Mouse (Mus musculus) left cerebral cortex, postnatal 14 days (tissue): ENCODE data around the gene Capn7. TPM values are rescaled to one million over a fixed set of nuclear protein-coding genes. Genes with fewer than 3 reads are reported as not detected.

Experiments used
- DNase-seq, 2 experiments: peaks; one replicate each; pipeline ENCODE4 v3.0.0; 2021 to 2022; ENCODE audit warnings: low spot score in 2 of 2, mixed read lengths in 1 of 2
- intact Hi-C: fragments of 180-260 bp; cut with DNase I; formaldehyde crosslinking; loops from one replicate; pipeline ENCODE4 v1.15.1; 2025
- total RNA-seq, 2 experiments: library from RNA; stranded (reverse); gene quantifications; 2 replicates each; pipeline ENCODE4 v1.2.3; 2021

Gene Capn7
- total RNA-seq, 2 experiments from 2014 or later = 34.3 to 36.7 TPM

- intact Hi-C loops = no loop called here
- no peak for DNase-seq
These were observed 6.8 kb downstream of the Capn7 start for GRCm38 (mm10) chr14:31343241-31343640.

- intact Hi-C loops = no loop called here
- no peak for DNase-seq
These were observed 8.9 kb downstream of the Capn7 start for GRCm38 (mm10) chr14:31345367-31345766.

- DNase-seq = no peak
- intact Hi-C loops = no loop called here
These were observed 25.8 kb downstream of the Capn7 start for GRCm38 (mm10) chr14:31362236-31362635.

GRCm38 (mm10) chr14:31364589-31364988 is 28.2 kb downstream of the Capn7 start:
- intact Hi-C loops = loop anchor here (2.0 kb wide), 1 partner anchor 106 kb away; no protein-coding TSS in a partner anchor
- no peak for DNase-seq

- intact Hi-C loops = loop anchor here (2.0 kb wide), 1 partner anchor 105 kb away; no protein-coding TSS in a partner anchor
- peak in 1 of 2 experiments; percentile 76 for DNase-seq
These were observed 28.9 kb downstream of the Capn7 start for GRCm38 (mm10) chr14:31365350-31365749.

GRCm38 (mm10) chr14:31367951-31368350 is 31.5 kb downstream of the Capn7 start:
- DNase-seq = no peak
- intact Hi-C loops = no loop called here

GRCm38 (mm10) chr14:31369377-31369776 is 32.9 kb downstream of the Capn7 start:
- intact Hi-C loops = no loop called here
- no peak for DNase-seq

- intact Hi-C loops = no loop called here
- no peak for DNase-seq
These were observed 38.0 kb downstream of the Capn7 start for GRCm38 (mm10) chr14:31374390-31374789.

- no peak for DNase-seq
- intact Hi-C loops = no loop called here
These were observed 39.9 kb downstream of the Capn7 start for GRCm38 (mm10) chr14:31376331-31376730.

GRCm38 (mm10) chr14:31382276-31382675 is 45.8 kb downstream of the Capn7 start:
- intact Hi-C loops = no loop called here
- no peak for DNase-seq

GRCm38 (mm10) chr14:31383470-31384050 is 47.1 kb downstream of the Capn7 start:
- peak; percentile 75 to 84 for DNase-seq
- intact Hi-C loops = loop anchor here (2.0 kb wide), 1 partner anchor 53 kb away; the partner anchor contains the start of gene Sh3bp5

- intact Hi-C loops = loop anchor here (2.0 to 5.0 kb wide), 2 partner anchors 52 to 88 kb away; partner anchors contain the start of gene Sh3bp5
- DNase-seq = no peak
These were observed 48.2 kb downstream of the Capn7 start for GRCm38 (mm10) chr14:31384366-31385323.

- intact Hi-C loops = loop anchor here (2.0 to 5.0 kb wide), 2 partner anchors 51 to 87 kb away; partner anchors contain the start of gene Sh3bp5
- DNase-seq = no peak
These were observed 49.0 kb downstream of the Capn7 start for GRCm38 (mm10) chr14:31385406-31385805.

GRCm38 (mm10) chr14:31385977-31386697 is 49.7 kb downstream of the Capn7 start:
- intact Hi-C loops = loop anchor here (2.0 to 5.0 kb wide), 2 partner anchors 51 to 86 kb away; partner anchors contain the start of gene Sh3bp5
- DNase-seq = peak; percentile 76 to 81

GRCm38 (mm10) chr14:31387301-31387981 is 51.0 kb downstream of the Capn7 start:
- no peak for DNase-seq
- intact Hi-C loops = loop anchor here (5.0 kb wide), 1 partner anchor 85 kb away; no protein-coding TSS in a partner anchor

GRCm38 (mm10) chr14:31388086-31388872 is 51.8 kb downstream of the Capn7 start:
- DNase-seq = no peak
- intact Hi-C loops = loop anchor here (5.0 kb wide), 1 partner anchor 84 kb away; no protein-coding TSS in a partner anchor

- intact Hi-C loops = loop anchor here (5.0 kb wide), 1 partner anchor 83 kb away; no protein-coding TSS in a partner anchor
- no peak for DNase-seq
These were observed 53.1 kb downstream of the Capn7 start for GRCm38 (mm10) chr14:31389421-31390147.
